Mouse (Mus musculus) embryonic facial prominence, embryonic 10.5 days (tissue): ENCODE measurements around the gene Gtf2h3. TPM values are rescaled to one million over a fixed set of nuclear protein-coding genes. Genes with fewer than 3 reads are reported as not detected.
A peak's percentile ranks its signal among the peaks of the same experiment; 100 is the strongest.

Experiments used
- DNase-seq: peaks from one replicate; pipeline ENCODE4 v3.0.0-alpha.2; 2017; ENCODE audit warnings: low spot score
- H3K27ac ChIP-seq: fragments of 300-500 bp; sonication (generic); replicated peaks from 2 replicates; pipeline ENCODE4 v1.5.1; 2016; ENCODE audit warnings: mild to moderate bottlenecking
- H3K27me3 ChIP-seq: fragments of 300-500 bp; sonication (generic); replicated peaks from 2 replicates; pipeline ENCODE4 v1.6.1; 2016; ENCODE audit warnings: low read depth, mild to moderate bottlenecking; ENCODE audit not compliant: poor library complexity, severe bottlenecking
- H3K36me3 ChIP-seq: fragments of 300-500 bp; sonication (generic); replicated peaks from 2 replicates; pipeline ENCODE4 v1.6.1; 2016; ENCODE audit warnings: mild to moderate bottlenecking, moderate library complexity
- H3K4me1 ChIP-seq: fragments of 300-500 bp; sonication (generic); 2 replicates; pipeline ENCODE4 v1.6.1; 2016
- H3K4me3 ChIP-seq: fragments of 300-500 bp; sonication (generic); 2 replicates; pipeline ENCODE4 v1.5.1; 2016; ENCODE audit warnings: mild to moderate bottlenecking, moderate library complexity
- H3K9me3 ChIP-seq: fragments of 300-500 bp; sonication (generic); 2 replicates; pipeline ENCODE4 v1.6.1; 2016; ENCODE audit warnings: mild to moderate bottlenecking
- whole genome bisulfite sequencing: fragments of 180-500 bp; shearing (Covaris S2); methylation state at CpG from one replicate; pipeline ENCODE4 v1.1.7; 2016; 5-methylcytosine and 5-hydroxymethylcytosine counted together
- polyA plus RNA-seq: library from polyadenylated mRNA; unstranded; fragments of >200 nt; fragmentation: Nextera tagmentation; extraction: Ambion mirVana; gene quantifications from 2 replicates; pipeline ENCODE4 v1.2.1, GENCODE M21; 2016

Gene Gtf2h3
- polyA plus RNA-seq = 114 TPM in 2 replicates

DNA sequence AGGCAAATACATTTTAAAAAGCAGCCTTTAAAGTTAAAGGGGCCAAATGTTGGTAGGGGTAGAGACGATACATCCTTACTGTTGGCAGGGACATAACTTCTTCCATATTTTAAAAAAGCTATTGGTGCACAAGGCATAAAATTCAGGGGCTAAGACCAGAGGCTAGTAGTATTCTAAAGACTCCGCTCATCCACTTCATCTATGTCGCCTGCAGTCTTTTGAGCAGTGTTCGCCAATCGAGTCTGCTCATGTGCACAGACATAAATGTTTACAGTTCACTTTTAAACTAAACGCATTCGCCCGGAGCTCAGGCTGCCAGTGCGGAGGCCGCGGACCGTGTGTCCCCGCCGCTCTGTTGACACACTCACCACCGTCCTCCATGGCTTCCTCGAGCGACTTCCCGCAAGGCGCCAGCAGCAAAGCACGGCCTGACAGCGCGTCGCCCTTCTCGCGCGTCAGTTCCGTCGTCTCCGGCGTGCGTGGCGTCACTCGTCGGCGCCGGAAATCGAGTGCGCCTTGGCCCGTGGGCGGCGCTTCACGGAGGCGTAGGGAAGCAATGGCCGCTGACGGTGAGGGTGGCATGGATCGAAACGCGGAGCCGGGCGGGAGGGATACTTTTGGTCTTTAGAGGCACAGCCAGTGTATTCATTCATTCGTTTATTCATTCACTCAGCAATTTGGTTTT lies at the start of gene Gtf2h3, which contains the start of gene Eif2b1:
TSS of gene Gtf2h3 (plus strand) at position 508 of the 685 bp plus-strand sequence.
TSS of gene Eif2b1 (minus strand) at position 499 of the 685 bp plus-strand sequence.
- peak within 1 kb of the TSS; percentile 79 for H3K27ac ChIP-seq
- H3K27me3 ChIP-seq = no peaks in the 10 kb centered on the region
- peak; percentile 95 for DNase-seq
- peaks cover 21% of the 10 kb centered on the region for H3K4me1 ChIP-seq
- WGBS = 1% methylated on average over 51 of the region's 51 CpGs
- H3K9me3 ChIP-seq = no peaks in the 10 kb centered on the region
- peaks cover 58% of the 10 kb centered on the region for H3K36me3 ChIP-seq
- H3K4me3 ChIP-seq = peak within 1 kb of the TSS; percentile 86

DNA sequence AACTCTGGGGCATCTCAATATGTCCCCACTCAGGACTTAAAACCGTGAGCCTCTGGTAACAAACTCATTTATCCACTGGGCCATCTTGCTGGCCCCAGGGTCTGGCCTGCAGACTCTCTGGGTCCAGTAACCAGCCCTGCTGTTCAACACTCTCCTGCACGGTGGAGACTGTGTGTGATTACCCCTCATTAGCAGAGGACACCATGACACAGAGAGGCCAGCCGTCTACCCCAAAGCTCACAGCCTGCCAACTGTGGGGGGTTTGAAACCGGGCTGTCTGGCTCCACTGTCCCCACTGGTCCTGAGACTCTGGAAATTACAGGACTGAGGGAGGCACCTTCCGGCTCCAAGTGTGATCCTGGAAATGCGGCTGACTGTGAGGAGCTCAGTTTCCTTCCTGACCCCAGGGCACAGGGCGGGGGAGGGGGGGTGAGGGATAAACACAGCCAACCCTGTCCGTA lies 49.7 kb upstream of the Gtf2h3 start:
- Histone ChIP-seq H3K9me3 (no peaks in the 10 kb centered on the region), H3K4me3 (peak overlapping the region; percentile 90), H3K27ac (peak overlapping the region; percentile 58), H3K27me3 (no peaks in the 10 kb centered on the region), H3K36me3 (peaks cover 26% of the 10 kb centered on the region), H3K4me1 (peaks cover 51% of the 10 kb centered on the region)
- peak; percentile 34 for DNase-seq
- WGBS = 24% methylated on average over 8 of the region's 8 CpGs

DNA sequence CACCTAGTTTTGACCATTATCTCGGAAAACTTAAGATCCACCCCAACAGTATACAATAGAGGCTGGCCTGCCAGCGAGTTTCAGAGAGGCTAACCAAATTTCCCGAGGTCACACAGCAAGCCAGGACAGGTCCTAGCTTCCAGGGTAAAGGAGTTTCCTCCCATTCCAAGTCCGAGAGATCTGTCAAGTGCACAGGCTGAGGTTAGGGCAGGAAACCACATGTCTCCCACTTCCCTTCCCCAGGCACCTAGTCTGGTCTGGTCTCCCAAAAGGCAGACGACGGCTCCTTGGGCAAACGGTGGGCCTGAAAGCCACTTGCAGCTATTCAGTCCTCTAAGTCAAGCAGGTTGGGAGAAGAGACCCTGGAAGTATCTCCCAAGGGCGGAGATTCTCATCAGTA lies 49.2 kb upstream of the Gtf2h3 start:
- Histone ChIP-seq H3K4me1 (peaks cover 51% of the 10 kb centered on the region), H3K27ac (0 out of 2 replicates have a peak overlapping the region, but pooled peaks have one; percentile 1), H3K27me3 (no peaks in the 10 kb centered on the region), H3K9me3 (no peaks in the 10 kb centered on the region), H3K36me3 (peaks cover 21% of the 10 kb centered on the region), H3K4me3 (peak overlapping the region; percentile 90)
- WGBS = 54% methylated on average over 8 of the region's 8 CpGs
- DNase-seq = no peak

- WGBS = under 1% methylated on average over 96 of the region's 96 CpGs
- Histone ChIP-seq H3K36me3 (peaks cover 11% of the 10 kb centered on the region), H3K4me3 (peak within 1 kb of the TSS; percentile 90), H3K9me3 (no peaks in the 10 kb centered on the region), H3K27ac (peak within 1 kb of the TSS; percentile 94), H3K27me3 (no peaks in the 10 kb centered on the region), H3K4me1 (peaks cover 51% of the 10 kb centered on the region)
- peak; percentile 95 for DNase-seq
Observed at GRCm38 (mm10) chr5:124530655-124531582, 48.0 kb upstream of the Gtf2h3 start, which contains the start of gene Rilpl1. Rilpl1 (minus strand) TSS chr5:124531391.

DNA sequence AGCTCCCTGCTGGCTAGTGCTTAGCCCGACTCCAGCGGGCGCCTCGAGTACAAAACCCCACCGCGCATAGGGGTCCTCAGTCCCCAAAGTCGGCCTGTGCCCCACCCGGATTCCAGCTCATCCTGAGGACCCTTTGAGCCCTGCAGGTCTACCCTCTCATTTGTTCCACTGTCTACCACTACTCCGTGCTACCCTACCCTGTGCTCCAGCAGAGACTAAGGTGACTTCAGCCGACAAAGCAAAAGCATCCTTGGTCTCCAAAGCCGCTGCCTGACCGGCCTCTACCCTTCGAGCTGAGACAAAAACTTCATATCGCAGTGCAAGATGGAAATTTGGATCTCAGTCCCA lies 47.4 kb upstream of the Gtf2h3 start:
- no peak for DNase-seq
- Histone ChIP-seq H3K27me3 (no peaks in the 10 kb centered on the region), H3K9me3 (no peaks in the 10 kb centered on the region), H3K4me1 (peaks cover 52% of the 10 kb centered on the region), H3K4me3 (peak overlapping the region; percentile 90), H3K36me3 (peaks cover 5% of the 10 kb centered on the region; the same call in 1 of the 2 replicates), H3K27ac (peak overlapping the region; percentile 94)
- WGBS = 13% methylated on average over 14 of the region's 14 CpGs

GRCm38 (mm10) chr5:124532451-124532850 lies 46.5 kb upstream of the Gtf2h3 start:
- H3K9me3 ChIP-seq = no peaks in the 10 kb centered on the region
- 34% methylated on average over 7 of the region's 7 CpGs for WGBS
- no peaks in the 10 kb centered on the region for H3K27me3 ChIP-seq
- H3K4me1 ChIP-seq = peaks cover 58% of the 10 kb centered on the region
- no peaks in the 10 kb centered on the region; the same call in 1 of the 2 replicates for H3K36me3 ChIP-seq
- peak overlapping the region; percentile 94 for H3K27ac ChIP-seq
- DNase-seq = peak; percentile 63
- H3K4me3 ChIP-seq = peak overlapping the region; percentile 90; the same call in 1 of the 2 replicates

DNA sequence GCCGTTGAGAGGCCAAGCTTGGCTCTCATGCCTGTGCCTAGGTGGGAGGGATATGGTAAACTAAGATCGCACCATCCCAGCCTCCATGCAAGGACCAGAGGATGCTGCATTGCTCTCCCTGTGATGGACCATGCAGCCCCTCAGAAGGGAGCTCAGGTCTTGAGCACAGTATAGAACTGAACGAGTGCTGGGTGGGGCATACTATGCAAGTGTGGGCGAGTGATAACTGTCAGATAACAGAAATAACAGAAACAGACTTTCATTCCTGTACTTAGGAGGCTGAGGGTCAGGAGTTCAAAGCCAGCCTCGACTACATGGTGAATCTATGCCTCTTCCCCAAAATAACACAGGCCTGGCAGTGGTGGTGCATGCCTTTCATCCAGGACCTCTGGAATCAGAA lies 43.9 kb upstream of the Gtf2h3 start:
- Histone ChIP-seq H3K4me1 (peaks cover 38% of the 10 kb centered on the region), H3K9me3 (no peaks in the 10 kb centered on the region), H3K27ac (no peak overlapping the region), H3K27me3 (no peaks in the 10 kb centered on the region), H3K4me3 (no peak overlapping the region), H3K36me3 (no peaks in the 10 kb centered on the region)
- DNase-seq = no peak
- WGBS = 73% methylated on average over 5 of the region's 5 CpGs

- peak overlapping the region; percentile 44 for H3K4me3 ChIP-seq
- no peaks in the 10 kb centered on the region for H3K27me3 ChIP-seq
- H3K36me3 ChIP-seq = no peaks in the 10 kb centered on the region
- H3K9me3 ChIP-seq = no peaks in the 10 kb centered on the region
- peak; percentile 59 for DNase-seq
- WGBS = 7% methylated on average over 17 of the region's 17 CpGs
- peak overlapping the region; percentile 66 for H3K27ac ChIP-seq
- peaks cover 23% of the 10 kb centered on the region for H3K4me1 ChIP-seq
Observed at GRCm38 (mm10) chr5:124536776-124537175, 42.2 kb upstream of the Gtf2h3 start.

GRCm38 (mm10) chr5:124538813-124539792 lies 39.8 kb upstream of the Gtf2h3 start:
- H3K4me1 ChIP-seq = peaks cover 19% of the 10 kb centered on the region
- H3K4me3 ChIP-seq = no peak overlapping the region
- H3K27me3 ChIP-seq = no peaks in the 10 kb centered on the region
- H3K9me3 ChIP-seq = no peaks in the 10 kb centered on the region
- H3K36me3 ChIP-seq = peaks cover 19% of the 10 kb centered on the region
- WGBS = 80% methylated on average over 16 of the region's 16 CpGs
- DNase-seq = no peak
- H3K27ac ChIP-seq = no peak overlapping the region

DNA sequence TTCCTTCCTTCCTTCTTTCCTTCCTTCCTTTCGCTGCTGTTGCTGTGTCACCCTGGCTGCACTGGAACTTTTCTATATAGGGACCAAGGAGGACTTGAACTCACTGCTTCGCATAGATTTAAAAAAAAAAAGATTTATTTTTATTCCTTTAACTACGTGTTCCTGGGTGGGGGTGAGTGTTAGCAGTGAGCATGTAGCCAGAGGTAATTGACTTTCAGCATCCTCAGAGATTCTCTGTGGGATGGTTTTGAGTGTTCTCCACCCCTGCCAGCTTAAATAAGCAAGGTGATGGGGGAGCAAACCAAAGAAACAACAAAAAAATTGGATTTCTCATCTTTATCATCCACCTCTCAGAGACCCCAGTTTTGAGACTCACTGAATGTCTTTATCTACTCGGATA lies 39.0 kb upstream of the Gtf2h3 start:
- Histone ChIP-seq H3K36me3 (peaks cover 27% of the 10 kb centered on the region), H3K27ac (peak overlapping the region; percentile 85), H3K4me1 (peaks cover 19% of the 10 kb centered on the region), H3K9me3 (no peaks in the 10 kb centered on the region), H3K4me3 (peak overlapping the region; percentile 99), H3K27me3 (no peaks in the 10 kb centered on the region)
- 70% methylated on average over 4 of the region's 4 CpGs for WGBS
- DNase-seq = no peak

DNA sequence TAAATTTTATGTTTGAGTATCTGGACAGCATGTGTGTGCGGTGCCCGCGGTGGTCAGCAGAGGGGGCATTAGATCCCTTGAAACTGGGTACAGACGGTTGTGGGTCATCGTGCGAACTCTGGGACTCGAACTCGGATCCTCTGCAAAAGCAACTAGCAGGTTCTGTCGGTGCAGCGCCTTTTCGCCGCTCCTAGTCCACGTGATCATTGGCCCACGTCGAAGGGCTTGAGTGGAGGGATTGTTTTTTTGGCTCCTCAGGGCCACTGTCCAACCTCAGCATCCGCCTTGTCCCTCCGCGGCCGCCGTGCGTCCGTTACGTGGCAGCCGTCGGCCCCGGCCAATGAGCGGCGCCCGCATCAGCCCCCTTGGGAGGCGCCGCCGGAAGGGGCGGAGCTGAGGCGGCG lies 38.6 kb upstream of the Gtf2h3 start, which contains the start of gene Tmed2:
TSS of gene Tmed2 (plus strand) at position 313 of the 404 bp plus-strand sequence.
- H3K36me3 ChIP-seq = peaks cover 32% of the 10 kb centered on the region
- no peaks in the 10 kb centered on the region for H3K9me3 ChIP-seq
- H3K4me1 ChIP-seq = peaks cover 19% of the 10 kb centered on the region
- H3K27me3 ChIP-seq = no peaks in the 10 kb centered on the region
- peak within 1 kb of the TSS; percentile 99 for H3K4me3 ChIP-seq
- DNase-seq = peak; percentile 95
- peak within 1 kb of the TSS; percentile 92 for H3K27ac ChIP-seq
- WGBS = under 1% methylated on average over 35 of the region's 35 CpGs
